22 mouse cellular contexts compared by ENCODE assay signal in genomic region chr2:118353498-118353897, GRCm38 (mm10). TPM values are rescaled to one million over a fixed set of nuclear protein-coding genes. Genes with fewer than 3 reads are reported as not detected.
DNase-seq lines count a peak whose midpoint lies in the region; ATAC-seq and TF ChIP-seq lines count a peak whose summit lies in the region.
"Had no signal": no experiment of that assay in that cellular context is flagged by ENCODE, and none has a peak within 500 bp of the region (broad histone marks: within the 10 kb centered on the region; RNA-seq: fewer than 3 reads in every experiment).

No protein-coding gene starts in this region.

- peak; percentile 94 for DNase-seq in Patski (ENCODE audit: low read depth, low spot score)
- DNase-seq in kidney, adult 2 months: peak; percentile 60
- no peak for DNase-seq in adrenal gland, postnatal 36 days
- no peak for DNase-seq in cerebellum, postnatal 25 days
- DNase-seq: adrenal gland, adult 8-10 months; cerebellum, adult 2 months; gastrocnemius, postnatal 14 days; right cerebral cortex, postnatal 4 days; thymus, postnatal 14 days had no signal

- in situ Hi-C loops in Patski (cut with MboI; ENCODE audit: low pct_unique_long_range_greater_than_20kb): no loop called here

- H3K27me3 ChIP-seq in megakaryocyte, embryonic 14.5 days (replicated peaks): peaks cover 66% of the 10 kb centered on the region
- H3K27me3 ChIP-seq in Patski: no peaks in the 10 kb centered on the region
- no peaks in the 10 kb centered on the region for H3K27me3 ChIP-seq in kidney, adult 2 months (replicated peaks; ENCODE audit: control insufficient read depth, insufficient read depth, low read length)
- no peaks in the 10 kb centered on the region; the same call in 1 of the 2 replicates for H3K27me3 ChIP-seq in liver, embryonic 12.5 days (replicated peaks)
- H3K27me3 ChIP-seq: embryonic facial prominence, embryonic 13.5 days; lung, embryonic 15.5 days; neural tube, embryonic 13.5 days had no signal

- WGBS in kidney, adult 2 months: 22% methylated on average over 4 of the region's 4 CpGs
- WGBS in liver, embryonic 12.5 days (ENCODE audit: insufficient replicate concordance): 45% methylated on average over 4 of the region's 4 CpGs

- peaks cover 16% of the 10 kb centered on the region for H3K4me1 ChIP-seq in megakaryocyte, embryonic 14.5 days
- no peaks in the 10 kb centered on the region for H3K4me1 ChIP-seq in kidney, adult 2 months (ENCODE audit: control insufficient read depth, insufficient read depth, low read length)
- H3K4me1 ChIP-seq in liver, embryonic 12.5 days: no peaks in the 10 kb centered on the region
- H3K4me1 ChIP-seq: lung, embryonic 15.5 days; neural tube, embryonic 13.5 days had no signal

- POLR2A ChIA-PET in Patski (lab: Charles Lee): interaction anchor here (0.9 kb wide), 1 partner anchor 39 kb away, joined by 3 read pairs; no protein-coding TSS in a partner anchor

- TF ChIP-seq POLR2A in kidney, adult 2 months (IDR thresholded peaks at IDR 0.05; ENCODE audit: low read depth, low read length): no peak

- no peaks in the 10 kb centered on the region for H3K36me3 ChIP-seq in megakaryocyte, embryonic 14.5 days (replicated peaks; ENCODE audit: low read length)
- H3K36me3 ChIP-seq in kidney, adult 2 months (ENCODE audit: control insufficient read depth, insufficient read depth, low read length): no peaks in the 10 kb centered on the region
- H3K36me3 ChIP-seq in liver, embryonic 12.5 days: no peaks in the 10 kb centered on the region
- H3K36me3 ChIP-seq: embryonic facial prominence, embryonic 13.5 days; forebrain, embryonic 10.5 days; G1E; lung, embryonic 15.5 days; neural tube, embryonic 13.5 days had no signal

- H3K9ac ChIP-seq in liver, embryonic 12.5 days: no peak overlapping the region
- H3K9ac ChIP-seq: embryonic facial prominence, embryonic 13.5 days; lung, embryonic 15.5 days; neural tube, embryonic 13.5 days had no signal

- TF ChIP-seq CTCF in Patski (IDR thresholded peaks at IDR 0.05): no peak
- TF ChIP-seq CTCF in kidney, adult 2 months (conservative IDR thresholded peaks at IDR 0.05; ENCODE audit: insufficient read depth, insufficient read length, low read depth, low read length): no peak

- no peak; the same call in 1 of the 2 replicates for ATAC-seq in megakaryocyte, adult 5-6 weeks (ENCODE audit: poor library complexity, severe bottlenecking)
- peak; percentile 89 for ATAC-seq in Patski
- ATAC-seq in megakaryocyte progenitor cell, adult 5-6 weeks (replicated peaks; ENCODE audit: poor library complexity): peak; percentile 63
- no peak for ATAC-seq in liver, embryonic 12.5 days
- ATAC-seq: CD4-positive, CD25-positive, alpha-beta regulatory T cell, adult 4 months had no signal

- peak overlapping the region; percentile 62 for H3K4me3 ChIP-seq in megakaryocyte, embryonic 14.5 days (replicated peaks)
- no peak overlapping the region for H3K4me3 ChIP-seq in kidney, adult 2 months (ENCODE audit: insufficient read depth, low read depth, low read length)
- H3K4me3 ChIP-seq in liver, embryonic 12.5 days: no peak overlapping the region
- H3K4me3 ChIP-seq: embryonic facial prominence, embryonic 13.5 days; forebrain, embryonic 10.5 days; lung, embryonic 15.5 days; neural tube, embryonic 13.5 days had no signal

- CTCF ChIA-PET in Patski (lab: Charles Lee): interaction anchor here (1.0 to 2.3 kb wide), 4 partner anchors 10 to 60 kb away, joined by 3 to 8 read pairs (median 3); no protein-coding TSS in a partner anchor

- no peaks in the 10 kb centered on the region for H3K9me3 ChIP-seq in megakaryocyte, embryonic 14.5 days
- H3K9me3 ChIP-seq in liver, embryonic 12.5 days (replicated peaks): no peaks in the 10 kb centered on the region
- H3K9me3 ChIP-seq: embryonic facial prominence, embryonic 13.5 days; forebrain, embryonic 10.5 days; G1E; lung, embryonic 15.5 days; neural tube, embryonic 13.5 days had no signal

- H3K27ac ChIP-seq in kidney, adult 2 months (ENCODE audit: insufficient read depth, low read depth, low read length): peak overlapping the region; percentile 45
- H3K27ac ChIP-seq in liver, embryonic 12.5 days: no peak overlapping the region
- H3K27ac ChIP-seq: embryonic facial prominence, embryonic 13.5 days; forebrain, embryonic 10.5 days; lung, embryonic 15.5 days; neural tube, embryonic 13.5 days had no signal

- H3K4me2 ChIP-seq in liver, embryonic 12.5 days: no peak overlapping the region
- H3K4me2 ChIP-seq: embryonic facial prominence, embryonic 13.5 days; heart, embryonic 11.5 days; liver, embryonic 11.5 days; lung, embryonic 15.5 days; neural tube, embryonic 13.5 days had no signal

RNA-seq across cellular contexts. Expression of gene Gpr176, which starts 19.7 kb away (rescaled TPM):
- polyA plus RNA-seq in megakaryocyte, embryonic 14.5 days (2012; ENCODE audit: insufficient read depth, low replicate concordance): 0.03 and 0.97 TPM in 2 replicates
- total RNA-seq in megakaryocyte, adult 5-6 weeks (2015): not detected in 2 replicates
- total RNA-seq in megakaryocyte, adult 5-6 weeks (2017): not detected in 2 replicates
- 0.03 TPM for polyA plus RNA-seq in Patski (2021)
- polyA plus RNA-seq in kidney, adult 2 months (2012; rRNA removed): 0.53 and 0.55 TPM in 2 replicates
- total RNA-seq in megakaryocyte progenitor cell, adult 5-6 weeks (2015): not detected in 2 replicates
- total RNA-seq in megakaryocyte progenitor cell, adult 5-6 weeks (2017): not detected in 2 replicates
- 0.66 and 0.81 TPM in 2 replicates for polyA plus RNA-seq in liver, embryonic 12.5 days (2016; fragmentation: Nextera tagmentation; extraction: Ambion mirVana)
- total RNA-seq in adrenal gland, postnatal 36 days (2021): 1 to 10 TPM; 2.5 TPM
- total RNA-seq: megakaryocyte-erythroid progenitor cell, adult 5-6 weeks had no signal
- polyA plus RNA-seq: G1E; heart, embryonic 11.5 days had no signal

RNA-seq across cellular contexts. Expression of gene Eif2ak4, which starts 34.9 kb away (rescaled TPM):
- 2.9 and 3.7 TPM in 2 replicates for polyA plus RNA-seq in megakaryocyte, embryonic 14.5 days (2012; ENCODE audit: insufficient read depth, low replicate concordance)
- 5.8 and 7.1 TPM in 2 replicates for total RNA-seq in megakaryocyte, adult 5-6 weeks (2015)
- total RNA-seq in megakaryocyte, adult 5-6 weeks (2017): 5.7 and 7.5 TPM in 2 replicates
- polyA plus RNA-seq in Patski (2021): 31.3 TPM
- 8.3 and 9.2 TPM in 2 replicates for polyA plus RNA-seq in kidney, adult 2 months (2012; rRNA removed)
- total RNA-seq in megakaryocyte progenitor cell, adult 5-6 weeks (2015): 14.1 and 19.8 TPM in 2 replicates
- 16.7 and 17.9 TPM in 2 replicates for total RNA-seq in megakaryocyte progenitor cell, adult 5-6 weeks (2017)
- 7.6 and 8.5 TPM in 2 replicates for polyA plus RNA-seq in liver, embryonic 12.5 days (2016; fragmentation: Nextera tagmentation; extraction: Ambion mirVana)
- 10 to 100 TPM; 17.7 to 18.0 TPM for total RNA-seq in adrenal gland, postnatal 36 days (2021)

Comparison
In these comparisons a context has a peak if more than half of its experiments do, and no peak if none do; other contexts are left out.
1. ATAC-seq: peak in Patski (single experiment) and megakaryocyte progenitor cell, adult 5-6 weeks (single experiment); none in megakaryocyte, adult 5-6 weeks (single experiment) and liver, embryonic 12.5 days (single experiment).
2. DNase-seq: peak in Patski (single experiment) and kidney, adult 2 months (single experiment); none in adrenal gland, postnatal 36 days (0 of 2) and cerebellum, postnatal 25 days (0 of 2).